Mouse (Mus musculus): ENCODE measurements around the gene Adamts18. TPM values are rescaled to one million over a fixed set of nuclear protein-coding genes. Genes with fewer than 3 reads are reported as not detected.

Gene Adamts18
- total RNA-seq (2021): under 1 TPM in 1 of 2 experiments, not detected in 1; 0.05 TPM
- long read RNA-seq, experiment 1: 0 reads
- long read RNA-seq, experiment 2: 0 reads

- intact Hi-C loops (cut with DNase I): loop anchor here (10.0 kb wide), 1 partner anchor 184 kb away; no protein-coding TSS in a partner anchor
- peak in 1 of 2 experiments; percentile 5 for DNase-seq
Observed at GRCm38 (mm10) chr8:113848653-113849135, at the start of gene Adamts18. Gene Adamts18, minus strand, starts transcription at chr8:113848738.

GRCm38 (mm10) chr8:113896446-113896845, 47.9 kb upstream of the Adamts18 start:
- no peak for DNase-seq
- intact Hi-C loops (cut with DNase I): no loop called here

GRCm38 (mm10) chr8:113891376-113891775, 42.8 kb upstream of the Adamts18 start:
- intact Hi-C loops (cut with DNase I): no loop called here
- peak; percentile 8 for DNase-seq

GRCm38 (mm10) chr8:113886509-113886908, 38.0 kb upstream of the Adamts18 start:
- intact Hi-C loops (cut with DNase I): no loop called here
- DNase-seq: no peak

- no peak for DNase-seq
- intact Hi-C loops (cut with DNase I): no loop called here
Observed at GRCm38 (mm10) chr8:113885101-113885500, 36.6 kb upstream of the Adamts18 start.

GRCm38 (mm10) chr8:113883994-113884393, 35.5 kb upstream of the Adamts18 start:
- no peak for DNase-seq
- intact Hi-C loops (cut with DNase I): no loop called here

GRCm38 (mm10) chr8:113882558-113882957, 34.0 kb upstream of the Adamts18 start:
- intact Hi-C loops (cut with DNase I): no loop called here
- no peak for DNase-seq

GRCm38 (mm10) chr8:113878411-113879006, 30.0 kb upstream of the Adamts18 start:
- no peak for DNase-seq
- intact Hi-C loops (cut with DNase I): no loop called here

- DNase-seq: peak; percentile 6 to 14
- intact Hi-C loops (cut with DNase I): no loop called here
Observed at GRCm38 (mm10) chr8:113873446-113874120, 25.0 kb upstream of the Adamts18 start.

GRCm38 (mm10) chr8:113872436-113872835, 23.9 kb upstream of the Adamts18 start:
- intact Hi-C loops (cut with DNase I): no loop called here
- no peak for DNase-seq

GRCm38 (mm10) chr8:113866530-113866929, 18.0 kb upstream of the Adamts18 start:
- intact Hi-C loops (cut with DNase I): no loop called here
- DNase-seq: no peak

GRCm38 (mm10) chr8:113865326-113866093, 17.0 kb upstream of the Adamts18 start:
- DNase-seq: no peak
- intact Hi-C loops (cut with DNase I): no loop called here

- DNase-seq: no peak
- intact Hi-C loops (cut with DNase I): no loop called here
Observed at GRCm38 (mm10) chr8:113859890-113860683, 11.5 kb upstream of the Adamts18 start.

- intact Hi-C loops (cut with DNase I): no loop called here
- no peak for DNase-seq
Observed at GRCm38 (mm10) chr8:113858801-113859200, 10.3 kb upstream of the Adamts18 start.

- DNase-seq: no peak
- intact Hi-C loops (cut with DNase I): loop anchor here (5.0 kb wide), 1 partner anchor 208 kb away; no protein-coding TSS in a partner anchor
Observed at GRCm38 (mm10) chr8:113854622-113855293, 6.2 kb upstream of the Adamts18 start.

GRCm38 (mm10) chr8:113853714-113854113, 5.2 kb upstream of the Adamts18 start:
- intact Hi-C loops (cut with DNase I): loop anchor here (5.0 kb wide), 1 partner anchor 209 kb away; no protein-coding TSS in a partner anchor
- no peak for DNase-seq

GRCm38 (mm10) chr8:113851655-113852054, 3.1 kb upstream of the Adamts18 start:
- DNase-seq: no peak

GRCm38 (mm10) chr8:113848081-113848652, 371 bp downstream of the Adamts18 start:
- DNase-seq: peak in 1 of 2 experiments; percentile 2
- intact Hi-C loops (cut with DNase I): loop anchor here (10.0 kb wide), 1 partner anchor 183 kb away; no protein-coding TSS in a partner anchor

More at GRCm38 (mm10) chr8:113851655-113852054, 3.1 kb upstream of the Adamts18 start:
- intact Hi-C loops (cut with DNase I): loop anchor here (2.0 to 5.0 kb wide), 2 partner anchors 133 to 211 kb away; no protein-coding TSS in a partner anchor

- intact Hi-C loops (cut with DNase I): loop anchor here (10.0 kb wide), 1 partner anchor 183 kb away; no protein-coding TSS in a partner anchor
- no peak for DNase-seq
Observed at GRCm38 (mm10) chr8:113847606-113848080, 895 bp downstream of the Adamts18 start.

Data from heart, postnatal 14 days (tissue).